Mouse (Mus musculus) olfactory bulb, adult 2 months (tissue): ENCODE data around the gene Ntmt1.

Experiments used
- CTCF ChIP-seq: fragments of 200-500 bp; IDR thresholded peaks from 2 replicates; pipeline ENCODE4 v1.5.1; 2012; ENCODE audit warnings: low read depth, mild to moderate bottlenecking, low read length, moderate library complexity; ENCODE audit not compliant: insufficient read depth
- POLR2A ChIP-seq: fragments of 200-500 bp; IDR thresholded peaks from 2 replicates; pipeline ENCODE4 v1.6.1; 2012; ENCODE audit warnings: mild to moderate bottlenecking, low read depth, low read length, moderate library complexity; ENCODE audit not compliant: insufficient read depth

GRCm38 (mm10) chr2:30782312-30783290 lies 25.0 kb upstream of the Ntmt1 start:
- TF ChIP-seq CTCF = no peak
- no peak for TF ChIP-seq POLR2A
